Mouse (Mus musculus) forebrain, embryonic 15.5 days (tissue): ENCODE measurements around the gene Tcf7l2. TPM values are rescaled to one million over a fixed set of nuclear protein-coding genes. Genes with fewer than 3 reads are reported as not detected.
A peak's percentile ranks its signal among the peaks of the same experiment; 100 is the strongest.

Experiments used
- ATAC-seq: fragments of 200-750 bp; cut with Nextera tagmentation; replicated peaks from 2 replicates; pipeline ENCODE4 v1.8.0; 2017; ENCODE audit warnings: mild to moderate bottlenecking, moderate TSS enrichment, moderate library complexity
- H3K27ac ChIP-seq: fragments of 300-500 bp; sonication (generic); replicated peaks from 2 replicates; pipeline ENCODE4 v1.5.1; 2015; ENCODE audit warnings: mild to moderate bottlenecking, inconsistent platforms
- H3K27me3 ChIP-seq: fragments of 300-500 bp; sonication (generic); 2 replicates; pipeline ENCODE4 v1.6.1; 2015; ENCODE audit warnings: inconsistent platforms
- H3K36me3 ChIP-seq: fragments of 300-500 bp; sonication (generic); 2 replicates; pipeline ENCODE4 v1.6.1; 2015; ENCODE audit warnings: mild to moderate bottlenecking, inconsistent platforms
- H3K4me1 ChIP-seq: fragments of 300-500 bp; sonication (generic); 2 replicates; pipeline ENCODE4 v1.6.1; 2015; ENCODE audit warnings: inconsistent platforms
- H3K4me2 ChIP-seq: fragments of 300-500 bp; sonication (generic); replicated peaks from 2 replicates; pipeline ENCODE4 v1.6.1; 2015; ENCODE audit warnings: mild to moderate bottlenecking, inconsistent platforms
- H3K4me3 ChIP-seq: fragments of 300-500 bp; sonication (generic); 2 replicates; pipeline ENCODE4 v1.5.1; 2015; ENCODE audit warnings: mild to moderate bottlenecking, inconsistent platforms
- H3K9ac ChIP-seq: fragments of 300-500 bp; sonication (generic); replicated peaks from 2 replicates; pipeline ENCODE4 v1.6.1; 2015; ENCODE audit warnings: mild to moderate bottlenecking, inconsistent platforms
- H3K9me3 ChIP-seq: fragments of 300-500 bp; sonication (generic); 2 replicates; pipeline ENCODE4 v1.6.1; 2016; ENCODE audit warnings: inconsistent platforms
- WGBS: fragments of 180-500 bp; shearing (Covaris S2); methylation state at CpG from one replicate; pipeline ENCODE4 v1.1.7; 2015; ENCODE audit warnings: mixed read lengths; 5-methylcytosine and 5-hydroxymethylcytosine counted together
- polyA plus RNA-seq: library from polyadenylated mRNA; unstranded; fragments of >200 nt; fragmentation: Nextera tagmentation; extraction: Ambion mirVana; gene quantifications from 2 replicates; pipeline ENCODE4 v1.2.1, GENCODE M21; 2015

The Tcf7l2 gene
- polyA plus RNA-seq, 1 experiment from 2014 or later, result 95.4 TPM

DNA sequence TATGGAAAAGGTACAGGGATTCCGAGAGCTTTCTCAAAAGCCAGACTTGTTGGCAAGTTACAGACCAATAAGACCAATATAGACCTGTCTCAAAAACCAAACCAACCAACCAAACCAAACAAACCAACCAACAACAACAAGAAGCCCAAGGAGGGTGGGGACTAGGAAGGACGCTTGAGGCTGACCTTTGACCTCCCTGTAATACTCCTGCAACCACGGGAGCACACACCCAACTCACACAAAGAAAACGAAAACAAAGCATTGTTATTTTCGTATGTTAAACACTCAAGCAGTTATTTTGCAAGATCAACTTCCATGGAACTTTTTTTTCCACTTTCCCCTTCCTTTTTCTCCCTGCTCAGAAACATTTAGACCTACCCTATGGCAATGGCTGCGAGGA, 5.6 kb upstream of the Tcf7l2 start:
- H3K9ac ChIP-seq, result no peak overlapping the region

GRCm38 (mm10) chr19:55739713-55740112, 1.9 kb upstream of the Tcf7l2 start:
- H3K4me2 ChIP-seq, result no peak overlapping the region
- peaks cover 40% of the 10 kb centered on the region for H3K4me1 ChIP-seq
- H3K27me3 ChIP-seq, result no peaks in the 10 kb centered on the region
- H3K27ac ChIP-seq, result no peak overlapping the region
- 17% methylated on average over 4 of the region's 4 CpGs for WGBS
- H3K4me3 ChIP-seq, result no peak overlapping the region
- H3K36me3 ChIP-seq, result no peaks in the 10 kb centered on the region
- no peaks in the 10 kb centered on the region for H3K9me3 ChIP-seq
- no peak for ATAC-seq
- H3K9ac ChIP-seq, result no peak overlapping the region

More for the DNA sequence above, 5.6 kb upstream of the Tcf7l2 start:
- Histone ChIP-seq H3K9me3 (no peaks in the 10 kb centered on the region), H3K36me3 (no peaks in the 10 kb centered on the region), H3K4me1 (peaks cover 4% of the 10 kb centered on the region), H3K27ac (no peak overlapping the region), H3K4me3 (no peak overlapping the region), H3K27me3 (no peaks in the 10 kb centered on the region), H3K4me2 (no peak overlapping the region)
- ATAC-seq, result no peak
- WGBS, result 58% methylated on average over 6 of the region's 6 CpGs

DNA sequence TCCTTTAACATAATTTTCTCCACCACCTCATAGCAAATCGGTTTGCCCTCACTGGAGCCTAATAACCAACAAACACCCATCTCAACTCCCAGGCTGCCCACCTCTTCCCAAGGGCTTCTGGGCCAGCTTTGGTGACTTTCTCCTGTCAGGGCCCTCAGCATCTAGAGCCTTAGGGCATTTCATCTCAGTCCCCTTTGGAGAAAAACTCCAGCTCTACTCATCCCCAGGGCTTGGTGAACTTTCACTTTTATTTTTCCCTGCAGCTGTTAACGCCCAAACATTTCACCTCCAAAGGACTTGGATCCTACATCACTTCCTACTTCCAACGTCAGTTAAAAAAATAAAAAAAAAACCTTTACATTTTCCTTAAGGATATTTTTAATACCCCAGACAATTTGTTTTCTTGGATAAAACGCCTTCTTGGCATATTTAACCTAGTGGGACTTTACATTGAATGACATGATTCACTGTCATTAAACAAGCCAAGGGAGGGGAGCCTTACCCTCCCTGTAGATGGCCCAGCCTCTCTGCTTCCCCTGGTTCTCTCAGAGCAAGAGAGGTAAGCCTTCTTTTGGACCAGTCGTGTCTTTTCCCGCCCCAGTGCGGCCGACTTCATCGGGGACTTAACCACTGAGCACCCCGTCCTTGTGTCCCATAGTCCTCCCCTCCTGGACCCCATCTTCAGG, 724 bp upstream of the Tcf7l2 start:
- 15% methylated on average over 10 of the region's 10 CpGs for WGBS
- Histone ChIP-seq H3K4me1 (peaks cover 50% of the 10 kb centered on the region), H3K9ac (peak overlapping the region; percentile 40; the same call in 1 of the 2 replicates), H3K27ac (peak overlapping the region; percentile 87), H3K9me3 (no peaks in the 10 kb centered on the region), H3K4me2 (peak overlapping the region; percentile 68), H3K27me3 (no peaks in the 10 kb centered on the region), H3K36me3 (no peaks in the 10 kb centered on the region), H3K4me3 (peak overlapping the region; percentile 44)
- ATAC-seq, result no peak; the same call in 1 of the 2 replicates

GRCm38 (mm10) chr19:55742386-55743000, 873 bp downstream of the Tcf7l2 start:
- H3K36me3 ChIP-seq, result no peaks in the 10 kb centered on the region
- H3K4me3 ChIP-seq, result peak overlapping the region; percentile 44
- 0 out of 2 replicates have a peak, but pooled peaks have one; percentile 21 for ATAC-seq
- no peaks in the 10 kb centered on the region; the same call in 1 of the 2 replicates for H3K27me3 ChIP-seq
- WGBS, result under 1% methylated on average over 64 of the region's 70 CpGs
- no peaks in the 10 kb centered on the region for H3K9me3 ChIP-seq
- H3K9ac ChIP-seq, result peak overlapping the region; percentile 40
- H3K27ac ChIP-seq, result peak overlapping the region; percentile 87
- peak overlapping the region; percentile 68 for H3K4me2 ChIP-seq
- peaks cover 66% of the 10 kb centered on the region for H3K4me1 ChIP-seq

DNA sequence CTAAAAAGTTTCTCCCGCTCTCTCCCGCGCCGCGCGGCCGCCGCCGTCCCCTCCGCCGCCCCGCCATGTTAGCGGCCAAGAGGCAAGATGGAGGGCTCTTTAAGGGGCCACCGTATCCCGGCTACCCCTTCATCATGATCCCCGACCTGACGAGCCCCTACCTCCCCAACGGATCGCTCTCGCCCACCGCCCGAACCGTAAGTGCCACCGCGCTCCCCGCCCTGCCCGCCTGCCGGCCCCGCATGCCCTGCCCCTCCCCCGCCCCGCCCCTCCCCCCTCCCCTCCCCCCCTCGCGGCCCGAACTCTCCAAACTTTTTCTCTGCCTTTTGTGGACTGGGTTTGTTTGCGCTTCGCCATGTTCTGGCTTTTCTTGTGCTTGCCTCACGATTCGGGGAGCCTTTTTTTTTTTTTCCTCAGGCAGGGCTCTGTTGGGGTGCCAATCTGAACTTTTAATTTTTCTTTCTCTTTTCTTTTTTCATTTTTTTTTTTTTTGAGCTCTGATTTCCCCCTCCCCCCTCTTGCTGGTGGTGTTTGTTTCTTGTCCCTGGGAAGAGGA, 1.5 kb downstream of the Tcf7l2 start:
- Histone ChIP-seq H3K4me2 (peak overlapping the region; percentile 68), H3K27me3 (no peaks in the 10 kb centered on the region; the same call in 1 of the 2 replicates), H3K4me1 (peaks cover 72% of the 10 kb centered on the region), H3K27ac (peak overlapping the region; percentile 87), H3K9me3 (no peaks in the 10 kb centered on the region), H3K9ac (peak overlapping the region; percentile 64), H3K4me3 (peak overlapping the region; percentile 44), H3K36me3 (no peaks in the 10 kb centered on the region)
- WGBS, result under 1% methylated on average over 36 of the region's 38 CpGs
- ATAC-seq, result 0 out of 2 replicates have a peak, but pooled peaks have one; percentile 8

- Histone ChIP-seq H3K9ac (peak overlapping the region; percentile 64), H3K36me3 (no peaks in the 10 kb centered on the region), H3K27me3 (no peaks in the 10 kb centered on the region; the same call in 1 of the 2 replicates), H3K4me3 (peak overlapping the region; percentile 44), H3K9me3 (no peaks in the 10 kb centered on the region), H3K4me2 (peak overlapping the region; percentile 68), H3K27ac (peak overlapping the region; percentile 87), H3K4me1 (peaks cover 79% of the 10 kb centered on the region)
- ATAC-seq, result peak; percentile 42; the same call in 1 of the 2 replicates
- whole genome bisulfite sequencing, result under 1% methylated on average over 47 of the region's 47 CpGs
Measured at GRCm38 (mm10) chr19:55743557-55744441, 2.2 kb downstream of the Tcf7l2 start.

DNA sequence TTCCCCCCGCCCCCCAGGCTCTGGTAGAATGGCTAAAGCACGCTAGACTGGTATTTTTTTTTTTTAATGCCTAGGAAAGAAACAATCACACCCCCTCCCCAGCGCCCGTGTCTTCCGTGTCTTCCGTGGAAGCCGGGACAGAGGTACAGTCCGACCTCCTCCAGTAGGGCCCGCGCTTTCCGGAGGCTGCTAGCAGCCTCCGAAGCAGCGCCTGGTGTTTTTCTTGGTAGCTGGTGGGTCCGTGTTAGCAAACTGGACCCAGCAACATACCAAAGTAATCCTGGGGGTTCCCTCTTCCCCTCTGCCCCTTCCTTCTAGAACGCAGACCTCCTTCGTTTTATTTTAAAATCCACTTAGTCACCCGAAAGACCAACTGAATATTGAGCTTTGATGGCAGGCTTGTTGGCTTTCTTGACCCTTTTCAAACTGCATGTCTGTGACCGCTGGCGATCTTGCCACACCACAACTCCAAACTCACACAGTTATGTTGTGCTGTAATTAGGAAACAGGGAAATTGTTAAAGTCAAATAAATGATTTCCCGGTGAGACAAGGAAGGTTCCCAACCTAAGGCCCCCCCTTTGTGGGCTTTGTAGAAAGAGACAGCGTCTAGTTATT, 3.1 kb downstream of the Tcf7l2 start:
- no peak for ATAC-seq
- peak overlapping the region; percentile 68 for H3K4me2 ChIP-seq
- no peaks in the 10 kb centered on the region; the same call in 1 of the 2 replicates for H3K27me3 ChIP-seq
- peak overlapping the region; percentile 87 for H3K27ac ChIP-seq
- 3% methylated on average over 21 of the region's 21 CpGs for WGBS
- no peaks in the 10 kb centered on the region for H3K36me3 ChIP-seq
- H3K4me3 ChIP-seq, result peak overlapping the region; percentile 44
- H3K9ac ChIP-seq, result peak overlapping the region; percentile 64
- peaks cover 87% of the 10 kb centered on the region for H3K4me1 ChIP-seq
- H3K9me3 ChIP-seq, result no peaks in the 10 kb centered on the region

GRCm38 (mm10) chr19:55745192-55745578, 3.6 kb downstream of the Tcf7l2 start:
- Histone ChIP-seq H3K4me3 (peak overlapping the region; percentile 44), H3K36me3 (no peaks in the 10 kb centered on the region), H3K9ac (peak overlapping the region; percentile 64; the same call in 1 of the 2 replicates), H3K4me1 (peaks cover 89% of the 10 kb centered on the region), H3K4me2 (peak overlapping the region; percentile 68), H3K27me3 (no peaks in the 10 kb centered on the region; the same call in 1 of the 2 replicates), H3K27ac (peak overlapping the region; percentile 87), H3K9me3 (no peaks in the 10 kb centered on the region)
- 15% methylated on average over 9 of the region's 9 CpGs for WGBS
- no peak for ATAC-seq

GRCm38 (mm10) chr19:55746241-55746640, 4.6 kb downstream of the Tcf7l2 start:
- H3K9me3 ChIP-seq, result no peaks in the 10 kb centered on the region
- peak overlapping the region; percentile 13; the same call in 1 of the 2 replicates for H3K4me2 ChIP-seq
- peaks cover 95% of the 10 kb centered on the region for H3K4me1 ChIP-seq
- no peak for ATAC-seq
- 5% methylated on average over 5 of the region's 5 CpGs for WGBS
- H3K27me3 ChIP-seq, result no peaks in the 10 kb centered on the region; the same call in 1 of the 2 replicates
- no peak overlapping the region for H3K4me3 ChIP-seq
- no peaks in the 10 kb centered on the region for H3K36me3 ChIP-seq
- no peak overlapping the region for H3K9ac ChIP-seq
- H3K27ac ChIP-seq, result no peak overlapping the region

- ATAC-seq, result no peak
- Histone ChIP-seq H3K36me3 (no peaks in the 10 kb centered on the region), H3K9ac (no peak overlapping the region), H3K4me2 (peak overlapping the region; percentile 8; the same call in 1 of the 2 replicates), H3K4me1 (peaks cover 88% of the 10 kb centered on the region), H3K4me3 (no peak overlapping the region), H3K27ac (0 out of 2 replicates have a peak overlapping the region, but pooled peaks have one; percentile 39), H3K9me3 (no peaks in the 10 kb centered on the region), H3K27me3 (no peaks in the 10 kb centered on the region; the same call in 1 of the 2 replicates)
- WGBS, result 28% methylated on average over 13 of the region's 13 CpGs
Measured at GRCm38 (mm10) chr19:55747237-55747925, 5.8 kb downstream of the Tcf7l2 start.
